Mouse (Mus musculus) right cerebral cortex, postnatal 36 days (tissue): Measurements from ENCODE around the gene BC016579.

Experiments used
- DNase-seq, 2 experiments: peaks; one replicate each; pipeline ENCODE4 v3.0.0; 2022; ENCODE audit warnings: low spot score in 2 of 2, mixed read lengths in 1 of 2

Gene BC016579

GRCm38 (mm10) chr16:45643944-45644343 is 9.9 kb downstream of the BC016579 start:
- no peak for DNase-seq

- DNase-seq = no peak
Observed at GRCm38 (mm10) chr16:45641301-45641700, 12.6 kb downstream of the BC016579 start.

- DNase-seq = no peak
Observed at GRCm38 (mm10) chr16:45640070-45640762, 13.7 kb downstream of the BC016579 start.

- DNase-seq = no peak
Observed at GRCm38 (mm10) chr16:45635826-45636225, 18.0 kb downstream of the BC016579 start.

GRCm38 (mm10) chr16:45632420-45632819 is 21.4 kb downstream of the BC016579 start:
- no peak for DNase-seq

- DNase-seq = peak; percentile 36 to 50
Observed at GRCm38 (mm10) chr16:45630347-45630960, 23.4 kb downstream of the BC016579 start.

GRCm38 (mm10) chr16:45629497-45630105 is 24.3 kb downstream of the BC016579 start:
- no peak for DNase-seq

GRCm38 (mm10) chr16:45625342-45625741 is 28.5 kb downstream of the BC016579 start:
- DNase-seq = no peak

- DNase-seq = no peak
Observed at GRCm38 (mm10) chr16:45624791-45625190, 29.1 kb downstream of the BC016579 start.

GRCm38 (mm10) chr16:45623230-45623629 is 30.6 kb downstream of the BC016579 start:
- no peak for DNase-seq

- no peak for DNase-seq
Observed at GRCm38 (mm10) chr16:45619751-45620375, 34.0 kb downstream of the BC016579 start.

GRCm38 (mm10) chr16:45615944-45616343 is 37.9 kb downstream of the BC016579 start:
- DNase-seq = no peak

GRCm38 (mm10) chr16:45613247-45613646 is 40.6 kb downstream of the BC016579 start:
- DNase-seq = no peak

- no peak for DNase-seq
Observed at GRCm38 (mm10) chr16:45610267-45610666, 43.6 kb downstream of the BC016579 start, which contains the start of gene Gcsam. Gene Gcsam, plus strand, starts transcription at chr16:45610380.

GRCm38 (mm10) chr16:45609300-45609699 is 44.6 kb downstream of the BC016579 start:
- no peak for DNase-seq

GRCm38 (mm10) chr16:45608481-45608954 is 45.4 kb downstream of the BC016579 start:
- no peak for DNase-seq

GRCm38 (mm10) chr16:45595494-45595893 is 58.4 kb downstream of the BC016579 start:
- no peak for DNase-seq

- DNase-seq = no peak
Observed at GRCm38 (mm10) chr16:45593656-45594055, 60.2 kb downstream of the BC016579 start.

- DNase-seq = no peak
Observed at GRCm38 (mm10) chr16:45582512-45582911, 71.4 kb downstream of the BC016579 start.

GRCm38 (mm10) chr16:45579883-45580282 is 74.0 kb downstream of the BC016579 start:
- DNase-seq = no peak
